Comparison of ENCODE assay signal across 10 mouse cellular contexts in genomic region chr3:17619890-17620289, GRCm38 (mm10).
DNase-seq lines count a peak whose midpoint lies in the region; ATAC-seq lines count a peak whose summit lies in the region.
"Had no signal": no experiment of that assay in that cellular context is flagged by ENCODE, and none has a peak within 500 bp of the region (broad histone marks: within the 10 kb centered on the region; RNA-seq: fewer than 3 reads in every experiment).

No protein-coding gene starts in this region.

- H3K4me2 ChIP-seq in forebrain, embryonic 13.5 days = peak overlapping the region; percentile 19; the same call in 1 of the 2 replicates
- peak overlapping the region; percentile 42 for H3K4me2 ChIP-seq in hindbrain, embryonic 15.5 days
- H3K4me2 ChIP-seq: embryonic facial prominence, embryonic 12.5 days had no signal

- H3K9me3 ChIP-seq in forebrain, embryonic 13.5 days (replicated peaks) = no peaks in the 10 kb centered on the region
- H3K9me3 ChIP-seq in hindbrain, embryonic 15.5 days = no peaks in the 10 kb centered on the region
- H3K9me3 ChIP-seq: embryonic facial prominence, embryonic 12.5 days had no signal

- H3K4me1 ChIP-seq in forebrain, embryonic 13.5 days = peaks cover 13% of the 10 kb centered on the region; the same call in 1 of the 2 replicates
- H3K4me1 ChIP-seq in hindbrain, embryonic 15.5 days (replicated peaks) = peaks cover 6% of the 10 kb centered on the region
- H3K4me1 ChIP-seq: embryonic facial prominence, embryonic 12.5 days had no signal

- H3K27ac ChIP-seq in forebrain, embryonic 13.5 days = peak overlapping the region; percentile 51
- peak overlapping the region; percentile 90 for H3K27ac ChIP-seq in hindbrain, embryonic 15.5 days (replicated peaks)
- H3K27ac ChIP-seq: embryonic facial prominence, embryonic 12.5 days; liver, embryonic 14.5 days had no signal

- intact Hi-C loops in left cerebral cortex, postnatal 4 days (cut with DNase I) = loop anchor here (5.0 to 10.0 kb wide), 2 partner anchors 172 to 685 kb away; no protein-coding TSS in a partner anchor

- no peak overlapping the region for H3K4me3 ChIP-seq in forebrain, embryonic 13.5 days
- no peak overlapping the region for H3K4me3 ChIP-seq in hindbrain, embryonic 15.5 days
- H3K4me3 ChIP-seq: embryonic facial prominence, embryonic 12.5 days had no signal

- peaks cover 20% of the 10 kb centered on the region for H3K27me3 ChIP-seq in forebrain, embryonic 13.5 days
- 0 out of 2 replicates have a peak, but pooled peaks cover 3% of the 10 kb centered on the region for H3K27me3 ChIP-seq in hindbrain, embryonic 15.5 days
- H3K27me3 ChIP-seq: embryonic facial prominence, embryonic 12.5 days had no signal

- no peak overlapping the region for H3K9ac ChIP-seq in forebrain, embryonic 13.5 days
- H3K9ac ChIP-seq in hindbrain, embryonic 15.5 days = no peak overlapping the region
- H3K9ac ChIP-seq: embryonic facial prominence, embryonic 12.5 days; liver, embryonic 14.5 days had no signal

- peak; percentile 12 for DNase-seq in left cerebral cortex, postnatal 4 days
- peak; percentile 78 to 92 for DNase-seq in right cerebral cortex, postnatal 10 days (ENCODE audit: low spot score in 2 of 2)
- no peak for DNase-seq in ovary, adult 18-20 months (ENCODE audit: low spot score)
- no peak for DNase-seq in heart, adult 9 months (ENCODE audit: low spot score in 2 of 2)
- no peak for DNase-seq in spleen, postnatal 14 days (ENCODE audit: low spot score in 2 of 2)

- peak; percentile 82 for ATAC-seq in forebrain, embryonic 13.5 days
- ATAC-seq in hindbrain, embryonic 15.5 days (ENCODE audit: low FRiP score, low read depth) = peak; percentile 91
- ATAC-seq: Patski had no signal

- no peaks in the 10 kb centered on the region for H3K36me3 ChIP-seq in forebrain, embryonic 13.5 days (ENCODE audit: poor library complexity, severe bottlenecking)
- H3K36me3 ChIP-seq in hindbrain, embryonic 15.5 days = no peaks in the 10 kb centered on the region
- H3K36me3 ChIP-seq: embryonic facial prominence, embryonic 12.5 days had no signal

- WGBS in forebrain, embryonic 13.5 days = 39% methylated on average over 2 of the region's 2 CpGs
- 16% methylated on average over 2 of the region's 2 CpGs for WGBS in hindbrain, embryonic 15.5 days

Comparison
In these comparisons a context has a peak if more than half of its experiments do, and no peak if none do; other contexts are left out.
1. DNase-seq: peak in left cerebral cortex, postnatal 4 days (single experiment) and right cerebral cortex, postnatal 10 days (2 of 2); none in ovary, adult 18-20 months (single experiment), heart, adult 9 months (0 of 2) and spleen, postnatal 14 days (0 of 2).